Mouse (Mus musculus): ENCODE measurements around the gene Lrrn2. TPM values are rescaled to one million over a fixed set of nuclear protein-coding genes. Genes with fewer than 3 reads are reported as not detected.
A peak's percentile ranks its signal among the peaks of the same experiment; 100 is the strongest.

Gene Lrrn2
- polyA plus RNA-seq, 1 experiment from 2014 or later: 0.23 TPM

- 55% methylated on average over 4 of the region's 4 CpGs for WGBS (ENCODE audit: insufficient replicate concordance)
- no peak overlapping the region for H3K4me3 ChIP-seq (replicated peaks)
- no peak overlapping the region for H3K4me2 ChIP-seq
- H3K36me3 ChIP-seq (replicated peaks): no peaks in the 10 kb centered on the region
- no peaks in the 10 kb centered on the region for H3K27me3 ChIP-seq
- H3K4me1 ChIP-seq (replicated peaks): no peaks in the 10 kb centered on the region
- ATAC-seq (ENCODE audit: insufficient read depth): no peak
- H3K27ac ChIP-seq (replicated peaks): no peak overlapping the region
- H3K9me3 ChIP-seq (replicated peaks): no peaks in the 10 kb centered on the region; the same call in 1 of the 2 replicates
- H3K9ac ChIP-seq: no peak overlapping the region
Measured at GRCm38 (mm10) chr1:132851771-132852170, 28.3 kb upstream of the Lrrn2 start.

- Histone ChIP-seq H3K9ac (no peak overlapping the region), H3K27me3 (no peaks in the 10 kb centered on the region), H3K4me2 (no peak overlapping the region), H3K27ac (replicated peaks) (no peak overlapping the region), H3K9me3 (replicated peaks) (no peaks in the 10 kb centered on the region), H3K4me3 (replicated peaks) (no peak overlapping the region), H3K4me1 (replicated peaks) (no peaks in the 10 kb centered on the region), H3K36me3 (replicated peaks) (no peaks in the 10 kb centered on the region)
- ATAC-seq (ENCODE audit: insufficient read depth): no peak
- 12% methylated on average over 8 of the region's 8 CpGs for WGBS (ENCODE audit: insufficient replicate concordance)
Measured at GRCm38 (mm10) chr1:132853312-132853711, 26.8 kb upstream of the Lrrn2 start.

DNA sequence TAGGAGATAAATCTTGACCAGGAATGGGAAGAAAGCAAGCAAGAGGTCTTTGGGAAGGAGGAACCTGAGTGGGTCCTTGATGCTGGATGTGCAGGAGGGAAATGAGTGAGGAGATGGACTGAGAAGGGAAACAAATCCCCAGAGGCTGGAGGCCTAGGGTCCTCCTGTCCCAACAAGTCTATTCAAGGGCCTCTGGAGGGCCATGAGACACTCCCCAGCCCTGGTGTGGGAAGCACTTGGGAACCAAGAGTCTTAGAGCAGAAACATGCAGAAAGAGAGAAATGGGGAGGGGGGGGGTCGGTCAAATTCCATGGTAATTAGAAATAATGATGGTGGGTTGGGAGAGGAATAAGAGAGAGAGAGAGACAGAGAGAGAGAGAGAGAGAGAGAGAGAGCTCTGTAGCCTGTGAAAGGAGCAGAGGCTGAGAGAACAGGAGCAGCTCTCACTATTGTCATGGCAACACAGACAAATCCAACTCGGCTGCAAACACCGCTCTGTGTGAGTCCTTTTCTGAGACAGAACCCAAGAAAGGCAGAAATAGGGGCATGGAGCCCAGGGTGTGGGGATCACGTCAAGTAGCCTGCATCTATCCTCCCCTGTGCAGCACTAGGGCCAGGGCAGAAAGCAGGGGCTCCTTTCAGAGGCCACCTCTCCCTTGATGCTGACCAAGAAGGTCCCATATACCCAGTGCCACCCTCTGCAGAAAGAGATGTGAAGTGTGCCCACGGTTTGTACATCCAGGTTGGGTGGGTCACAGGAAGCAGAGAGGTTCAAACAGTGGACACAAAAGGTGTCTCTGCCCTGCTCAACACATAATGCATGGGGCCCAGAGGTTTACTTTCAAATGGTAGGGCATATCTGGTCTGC lies 21.3 kb upstream of the Lrrn2 start:
- Histone ChIP-seq H3K9me3 (replicated peaks) (no peaks in the 10 kb centered on the region), H3K4me3 (replicated peaks) (no peak overlapping the region), H3K27ac (replicated peaks) (no peak overlapping the region), H3K9ac (no peak overlapping the region), H3K4me1 (replicated peaks) (no peaks in the 10 kb centered on the region), H3K27me3 (no peaks in the 10 kb centered on the region), H3K4me2 (no peak overlapping the region), H3K36me3 (replicated peaks) (no peaks in the 10 kb centered on the region)
- WGBS (ENCODE audit: insufficient replicate concordance): 54% methylated on average over 5 of the region's 5 CpGs
- ATAC-seq (ENCODE audit: insufficient read depth): no peak

GRCm38 (mm10) chr1:132864220-132864619 lies 15.9 kb upstream of the Lrrn2 start:
- no peak overlapping the region for H3K4me2 ChIP-seq
- H3K36me3 ChIP-seq (replicated peaks): no peaks in the 10 kb centered on the region
- no peaks in the 10 kb centered on the region for H3K27me3 ChIP-seq
- H3K9ac ChIP-seq: no peak overlapping the region
- no peaks in the 10 kb centered on the region for H3K9me3 ChIP-seq (replicated peaks)
- ATAC-seq (ENCODE audit: insufficient read depth): no peak
- no peak overlapping the region for H3K27ac ChIP-seq (replicated peaks)
- H3K4me1 ChIP-seq (replicated peaks): no peaks in the 10 kb centered on the region
- no peak overlapping the region for H3K4me3 ChIP-seq (replicated peaks)
- WGBS (ENCODE audit: insufficient replicate concordance): 57% methylated on average over 2 of the region's 2 CpGs

DNA sequence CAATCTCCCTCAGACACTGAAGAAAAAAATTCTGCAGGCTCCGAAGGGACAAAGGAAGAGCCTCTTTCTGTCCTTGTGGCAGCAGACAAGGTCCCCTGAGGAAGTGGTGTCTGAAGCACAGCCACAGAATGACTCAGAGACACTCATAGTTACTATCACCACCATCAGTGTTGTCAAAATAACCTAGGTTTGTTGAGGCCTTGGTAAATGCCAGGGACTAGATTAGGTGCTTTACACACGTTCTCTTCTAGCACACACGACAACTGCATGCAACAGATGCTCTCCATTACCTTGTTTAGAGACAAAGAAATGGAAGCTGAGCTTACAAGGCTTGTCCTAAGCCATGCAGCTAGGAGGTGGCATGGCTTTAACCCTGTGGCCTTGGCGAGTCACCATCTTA lies 14.5 kb upstream of the Lrrn2 start:
- WGBS (ENCODE audit: insufficient replicate concordance): 42% methylated on average over 4 of the region's 4 CpGs
- Histone ChIP-seq H3K27ac (replicated peaks) (no peak overlapping the region), H3K9ac (no peak overlapping the region), H3K4me3 (replicated peaks) (no peak overlapping the region), H3K36me3 (replicated peaks) (no peaks in the 10 kb centered on the region), H3K4me1 (replicated peaks) (no peaks in the 10 kb centered on the region), H3K27me3 (no peaks in the 10 kb centered on the region), H3K9me3 (replicated peaks) (no peaks in the 10 kb centered on the region), H3K4me2 (no peak overlapping the region)
- no peak for ATAC-seq (ENCODE audit: insufficient read depth)

GRCm38 (mm10) chr1:132870327-132870726 lies 9.7 kb upstream of the Lrrn2 start:
- Histone ChIP-seq H3K27ac (replicated peaks) (no peak overlapping the region), H3K36me3 (replicated peaks) (no peaks in the 10 kb centered on the region), H3K9ac (no peak overlapping the region), H3K4me1 (replicated peaks) (no peaks in the 10 kb centered on the region), H3K4me3 (replicated peaks) (no peak overlapping the region), H3K27me3 (0 out of 2 replicates have a peak, but pooled peaks cover 2% of the 10 kb centered on the region), H3K9me3 (replicated peaks) (no peaks in the 10 kb centered on the region), H3K4me2 (no peak overlapping the region)
- 42% methylated on average over 7 of the region's 7 CpGs for WGBS (ENCODE audit: insufficient replicate concordance)
- no peak for ATAC-seq (ENCODE audit: insufficient read depth)

- WGBS (ENCODE audit: insufficient replicate concordance): 22% methylated on average over 11 of the region's 11 CpGs
- peaks cover 78% of the 10 kb centered on the region for H3K27me3 ChIP-seq
Measured at GRCm38 (mm10) chr1:132878951-132879610, 992 bp upstream of the Lrrn2 start.

GRCm38 (mm10) chr1:132879801-132880160 lies 292 bp upstream of the Lrrn2 start:
- Histone ChIP-seq H3K4me2 (peak overlapping the region; percentile 59; the same call in 1 of the 2 replicates), H3K27ac (replicated peaks) (no peak overlapping the region), H3K27me3 (peaks cover 82% of the 10 kb centered on the region), H3K9ac (no peak overlapping the region), H3K4me3 (replicated peaks) (no peak overlapping the region), H3K9me3 (replicated peaks) (no peaks in the 10 kb centered on the region), H3K4me1 (replicated peaks) (0 out of 2 replicates have a peak, but pooled peaks cover 10% of the 10 kb centered on the region), H3K36me3 (replicated peaks) (no peaks in the 10 kb centered on the region)
- ATAC-seq (ENCODE audit: insufficient read depth): no peak
- WGBS (ENCODE audit: insufficient replicate concordance): 13% methylated on average over 8 of the region's 8 CpGs

More at GRCm38 (mm10) chr1:132878951-132879610, 992 bp upstream of the Lrrn2 start:
- Histone ChIP-seq H3K9ac (no peak overlapping the region), H3K36me3 (replicated peaks) (no peaks in the 10 kb centered on the region), H3K27ac (replicated peaks) (no peak overlapping the region), H3K4me2 (no peak overlapping the region), H3K9me3 (replicated peaks) (no peaks in the 10 kb centered on the region), H3K4me3 (replicated peaks) (no peak overlapping the region), H3K4me1 (replicated peaks) (0 out of 2 replicates have a peak, but pooled peaks cover 10% of the 10 kb centered on the region)
- ATAC-seq (ENCODE audit: insufficient read depth): no peak

GRCm38 (mm10) chr1:132881041-132881761 lies 1.1 kb downstream of the Lrrn2 start:
- under 1% methylated on average over 28 of the region's 28 CpGs for WGBS (ENCODE audit: insufficient replicate concordance)
- Histone ChIP-seq H3K27ac (replicated peaks) (no peak overlapping the region), H3K4me2 (peak overlapping the region; percentile 59), H3K9me3 (replicated peaks) (no peaks in the 10 kb centered on the region), H3K36me3 (replicated peaks) (no peaks in the 10 kb centered on the region), H3K27me3 (peaks cover 77% of the 10 kb centered on the region), H3K4me3 (replicated peaks) (peak overlapping the region; percentile 40), H3K9ac (no peak overlapping the region), H3K4me1 (replicated peaks) (0 out of 2 replicates have a peak, but pooled peaks cover 10% of the 10 kb centered on the region)
- ATAC-seq (ENCODE audit: insufficient read depth): no peak

- Histone ChIP-seq H3K9ac (no peak overlapping the region), H3K4me3 (replicated peaks) (no peak overlapping the region), H3K27me3 (peaks cover 71% of the 10 kb centered on the region), H3K4me2 (no peak overlapping the region), H3K9me3 (replicated peaks) (no peaks in the 10 kb centered on the region), H3K27ac (replicated peaks) (no peak overlapping the region), H3K36me3 (replicated peaks) (no peaks in the 10 kb centered on the region), H3K4me1 (replicated peaks) (0 out of 2 replicates have a peak, but pooled peaks cover 10% of the 10 kb centered on the region)
- ATAC-seq (ENCODE audit: insufficient read depth): no peak
- WGBS (ENCODE audit: insufficient replicate concordance): 32% methylated on average over 9 of the region's 9 CpGs
Measured at GRCm38 (mm10) chr1:132881836-132882235, 1.8 kb downstream of the Lrrn2 start.

DNA sequence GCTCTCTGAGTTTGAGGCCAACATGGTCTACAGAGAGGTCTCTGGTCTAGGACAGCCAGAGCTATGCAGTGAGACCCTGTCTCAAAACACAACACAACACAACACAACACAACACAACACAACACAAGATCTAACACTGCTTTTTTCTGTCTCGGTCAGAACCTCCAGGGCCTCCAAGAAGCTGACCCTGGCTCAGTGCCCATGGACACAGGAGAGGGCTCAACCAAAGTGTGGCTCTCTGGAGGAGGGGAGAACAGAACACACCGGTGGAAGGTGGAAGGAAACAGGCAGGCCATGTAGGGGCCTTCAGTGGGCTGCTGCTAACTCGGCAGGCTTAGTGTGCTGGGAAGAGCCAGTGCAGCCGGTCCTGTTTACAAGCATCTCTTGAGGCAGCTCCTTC lies 5.6 kb downstream of the Lrrn2 start:
- Histone ChIP-seq H3K4me1 (replicated peaks) (0 out of 2 replicates have a peak, but pooled peaks cover 7% of the 10 kb centered on the region), H3K36me3 (replicated peaks) (no peaks in the 10 kb centered on the region), H3K9ac (no peak overlapping the region), H3K27ac (replicated peaks) (no peak overlapping the region), H3K27me3 (peaks cover 34% of the 10 kb centered on the region), H3K4me3 (replicated peaks) (no peak overlapping the region), H3K4me2 (no peak overlapping the region), H3K9me3 (replicated peaks) (no peaks in the 10 kb centered on the region)
- no peak for ATAC-seq (ENCODE audit: insufficient read depth)
- 35% methylated on average over 4 of the region's 4 CpGs for WGBS (ENCODE audit: insufficient replicate concordance)
